Mouse (Mus musculus): ENCODE measurements around the gene Ifi27.
"Not testable (repeated sequence)": the region's sequence is repeated elsewhere in the genome, so short reads cannot be mapped to it uniquely, and the experiment has no call there.

Ifi27 gene

DNA sequence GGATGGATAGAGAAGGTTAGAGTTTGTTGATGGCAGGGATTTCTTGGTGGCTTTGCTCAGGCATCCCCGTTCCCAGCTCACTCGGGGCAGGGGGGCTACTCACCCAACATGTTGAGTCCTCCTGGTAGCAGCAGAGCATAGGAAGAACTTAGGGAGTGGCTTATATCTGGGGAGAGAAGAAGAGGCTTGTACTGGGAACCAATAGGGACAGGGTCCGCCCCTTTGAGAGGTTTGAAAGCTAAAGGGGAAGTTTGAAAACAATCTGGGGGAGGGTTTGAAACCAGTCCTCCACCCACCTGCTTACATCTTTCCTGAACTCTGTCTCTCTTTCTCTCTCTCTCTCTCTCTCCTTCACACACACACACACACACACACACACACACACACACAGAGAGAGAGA lies 9.5 kb downstream of the Ifi27 start, which contains the start of gene Ifi27l2a:
Ifi27l2a (minus strand) TSS at position 157 of the 400 bp plus-strand sequence.
- in situ Hi-C loops (cut with MboI; ENCODE audit: low pct_unique_long_range_greater_than_20kb in 1 of 2, low sequenced_read_pairs in 2 of 2, unreplicated experiment in 1 of 2) = no loop called here

DNA sequence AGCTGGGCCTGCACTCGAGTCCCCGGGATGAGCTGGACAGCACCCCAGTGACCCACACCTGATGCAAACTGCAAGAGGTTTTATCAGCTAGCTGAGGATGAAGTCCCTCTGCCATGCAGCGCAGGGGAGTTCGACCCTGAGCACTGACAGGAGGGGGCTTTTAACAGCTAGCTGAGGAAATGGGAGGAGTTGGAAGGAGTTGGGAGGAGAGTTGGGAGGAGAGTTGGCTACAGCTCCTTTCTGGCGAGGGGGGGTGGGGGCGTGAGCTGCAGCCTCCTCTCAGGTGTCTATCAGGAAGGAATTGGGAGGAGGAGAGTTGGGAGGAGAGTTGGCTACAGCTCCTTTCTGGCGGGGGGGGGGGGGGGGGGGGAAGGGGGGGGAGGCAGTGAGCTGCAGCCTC lies 10.2 kb downstream of the Ifi27 start:
- in situ Hi-C loops (cut with MboI; ENCODE audit: low pct_unique_long_range_greater_than_20kb in 1 of 2, low sequenced_read_pairs in 2 of 2, unreplicated experiment in 1 of 2) = not testable (repeated sequence)

DNA sequence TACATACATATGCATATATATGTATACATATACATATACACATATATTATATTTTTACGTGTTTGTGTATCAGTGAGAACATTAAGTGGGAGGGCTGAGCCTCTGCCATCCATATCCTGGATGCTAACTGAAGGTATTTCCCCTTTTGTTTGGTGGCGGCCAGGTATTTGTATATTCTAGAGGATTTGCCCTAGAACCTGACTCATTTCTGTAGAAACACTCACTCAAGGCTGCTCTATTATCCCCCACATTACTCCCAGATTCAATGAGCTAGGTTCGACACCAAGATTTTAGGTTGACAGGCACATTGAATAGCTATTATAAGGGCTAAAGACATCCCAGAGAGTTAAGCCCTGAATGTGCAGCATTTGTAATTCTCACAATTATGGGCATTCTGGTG lies 11.0 kb downstream of the Ifi27 start:
- in situ Hi-C loops (cut with MboI; ENCODE audit: low pct_unique_long_range_greater_than_20kb in 1 of 2, low sequenced_read_pairs in 2 of 2, unreplicated experiment in 1 of 2) = no loop called here

DNA sequence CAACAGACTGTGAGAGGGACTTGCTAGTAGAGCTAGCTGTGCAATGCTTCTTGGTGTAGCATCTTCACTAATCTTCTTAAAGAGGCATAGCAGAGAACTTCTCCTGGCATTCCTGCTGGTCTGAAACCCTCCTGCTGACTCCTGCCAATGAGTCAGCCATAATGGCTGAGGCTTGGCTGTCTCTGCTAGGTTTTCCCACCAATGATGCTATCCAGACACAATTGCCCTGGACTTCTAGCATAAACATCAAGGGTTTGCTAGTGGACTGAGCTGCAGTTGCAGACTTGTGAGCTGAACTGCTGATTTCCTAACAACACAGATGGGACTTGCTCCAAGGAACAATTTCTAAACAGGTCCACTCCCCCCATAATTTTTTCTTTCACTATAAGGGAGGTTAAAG lies 19.4 kb downstream of the Ifi27 start:
- in situ Hi-C loops (cut with MboI; ENCODE audit: low pct_unique_long_range_greater_than_20kb in 1 of 2, low sequenced_read_pairs in 2 of 2, unreplicated experiment in 1 of 2) = no loop called here

DNA sequence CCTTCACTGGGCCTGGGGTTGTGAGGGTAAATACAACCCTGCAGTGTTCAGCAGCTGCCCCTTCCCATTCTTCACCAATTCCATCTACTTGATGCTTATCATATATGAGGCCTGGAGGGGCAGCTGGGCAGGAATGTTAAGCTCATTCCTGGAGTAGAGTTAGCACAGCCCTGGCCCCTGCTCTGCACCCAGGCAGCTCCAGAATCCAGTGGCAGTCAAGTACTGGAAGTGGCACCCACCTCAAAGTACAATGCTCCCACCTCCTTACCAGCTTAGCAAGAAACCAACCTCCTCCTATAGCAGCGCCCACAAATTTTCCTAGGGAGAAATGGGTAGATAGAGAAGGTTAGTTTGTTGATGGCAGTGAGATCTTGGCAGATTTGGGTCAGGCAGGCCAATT lies 22.7 kb downstream of the Ifi27 start:
- in situ Hi-C loops (cut with MboI; ENCODE audit: low pct_unique_long_range_greater_than_20kb in 1 of 2, low sequenced_read_pairs in 2 of 2, unreplicated experiment in 1 of 2) = not testable (repeated sequence)

DNA sequence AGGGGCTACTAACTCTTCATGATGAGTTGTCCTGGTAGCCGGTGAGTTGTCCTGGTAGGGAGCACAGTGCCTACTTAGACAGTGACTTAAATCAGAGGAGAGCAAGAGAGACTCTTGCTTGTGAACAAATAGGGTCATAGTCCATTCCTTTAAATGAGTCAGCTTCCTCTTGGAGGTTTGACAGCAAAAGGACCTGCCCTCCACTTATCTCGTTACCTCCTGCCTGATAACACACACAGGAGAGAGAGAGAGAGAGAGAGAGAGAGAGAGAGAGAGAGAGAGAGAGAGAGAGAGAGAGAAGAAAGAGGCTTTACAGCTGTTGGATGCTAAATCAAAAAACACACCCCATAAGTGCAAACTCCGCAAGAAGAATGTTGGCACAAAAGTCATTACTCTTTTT lies 23.1 kb downstream of the Ifi27 start, which contains the start of gene Ifi27l2b:
Ifi27l2b (minus strand) TSS at position 84 of the 400 bp plus-strand sequence.
- in situ Hi-C loops (cut with MboI; ENCODE audit: low pct_unique_long_range_greater_than_20kb in 1 of 2, low sequenced_read_pairs in 2 of 2, unreplicated experiment in 1 of 2) = no loop called here

DNA sequence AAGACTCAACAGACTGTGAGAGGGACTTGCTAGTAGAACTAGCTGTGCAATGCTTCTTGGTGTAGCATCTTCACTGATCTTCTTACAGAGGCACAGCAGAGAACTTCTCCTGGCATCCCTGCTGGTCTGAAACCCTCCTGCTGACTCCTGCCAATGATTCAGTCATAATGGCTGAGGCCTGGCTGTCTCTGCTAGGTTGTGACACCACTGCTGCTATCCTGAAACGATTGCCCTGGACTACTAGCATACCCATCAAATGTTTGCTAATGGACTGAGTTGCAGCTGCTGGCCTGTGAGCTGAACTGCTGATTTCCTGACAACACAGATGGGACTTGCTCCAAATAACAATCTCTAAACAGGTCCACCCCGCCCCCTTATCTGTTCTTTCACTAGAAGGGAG lies 40.5 kb downstream of the Ifi27 start:
- in situ Hi-C loops (cut with MboI; ENCODE audit: low pct_unique_long_range_greater_than_20kb in 1 of 2, low sequenced_read_pairs in 2 of 2, unreplicated experiment in 1 of 2) = no loop called here

DNA sequence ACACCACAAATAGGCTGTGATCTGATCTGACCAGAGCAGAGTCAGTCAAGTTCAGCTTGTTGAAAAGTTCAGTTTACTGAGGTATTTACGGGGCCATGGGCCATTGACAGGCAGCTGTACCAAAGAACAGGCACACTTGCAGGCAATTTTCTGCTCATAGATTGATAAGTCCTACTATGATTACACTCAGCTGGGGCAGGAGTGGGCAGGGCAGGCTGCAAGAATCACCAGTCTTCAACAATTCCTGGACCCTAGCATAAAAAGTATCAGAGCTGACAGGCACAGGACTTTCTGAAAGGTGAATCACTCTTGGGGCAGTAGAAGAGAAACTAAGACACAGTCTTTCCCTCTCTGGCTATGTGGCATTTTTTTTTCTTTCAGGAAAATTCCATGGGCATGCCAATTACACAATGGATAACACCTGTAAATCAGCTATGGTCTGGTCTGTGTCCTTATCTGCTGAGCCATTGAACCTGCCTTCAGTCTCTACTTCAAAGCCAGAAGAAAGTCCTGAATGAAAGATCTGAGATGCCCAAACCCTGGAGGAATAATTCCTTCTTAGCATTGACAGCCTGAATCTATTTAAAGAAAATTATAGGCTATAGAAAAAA lies 42.9 kb downstream of the Ifi27 start:
- in situ Hi-C loops (cut with MboI; ENCODE audit: low pct_unique_long_range_greater_than_20kb in 1 of 2, low sequenced_read_pairs in 2 of 2, unreplicated experiment in 1 of 2) = no loop called here

DNA sequence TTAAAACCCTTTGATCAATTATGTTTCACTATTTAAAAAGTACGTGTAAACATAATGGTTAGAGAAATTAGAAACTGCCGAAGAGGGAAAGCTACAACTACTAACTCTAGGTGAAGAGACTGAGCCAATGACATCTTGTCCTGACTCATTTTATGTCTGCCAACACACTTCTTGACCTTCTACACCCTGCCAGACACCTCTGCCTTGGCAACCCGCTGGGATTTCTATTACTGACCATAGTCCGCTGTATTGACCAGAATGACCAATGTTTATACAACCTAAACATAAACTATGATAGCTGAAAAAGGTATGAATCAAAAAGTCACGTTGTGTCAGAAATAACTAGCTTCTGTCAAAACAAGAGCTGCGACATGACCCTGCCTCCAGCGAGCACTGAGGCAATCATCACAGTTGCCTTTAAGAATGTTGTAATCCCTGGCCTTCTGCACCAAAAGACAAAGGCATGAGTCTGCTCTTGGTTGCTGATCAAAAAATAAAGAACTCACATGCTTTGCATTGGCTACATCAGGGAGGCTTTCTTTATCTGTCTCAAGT lies 43.5 kb downstream of the Ifi27 start:
- in situ Hi-C loops (cut with MboI; ENCODE audit: low pct_unique_long_range_greater_than_20kb in 1 of 2, low sequenced_read_pairs in 2 of 2, unreplicated experiment in 1 of 2) = no loop called here

DNA sequence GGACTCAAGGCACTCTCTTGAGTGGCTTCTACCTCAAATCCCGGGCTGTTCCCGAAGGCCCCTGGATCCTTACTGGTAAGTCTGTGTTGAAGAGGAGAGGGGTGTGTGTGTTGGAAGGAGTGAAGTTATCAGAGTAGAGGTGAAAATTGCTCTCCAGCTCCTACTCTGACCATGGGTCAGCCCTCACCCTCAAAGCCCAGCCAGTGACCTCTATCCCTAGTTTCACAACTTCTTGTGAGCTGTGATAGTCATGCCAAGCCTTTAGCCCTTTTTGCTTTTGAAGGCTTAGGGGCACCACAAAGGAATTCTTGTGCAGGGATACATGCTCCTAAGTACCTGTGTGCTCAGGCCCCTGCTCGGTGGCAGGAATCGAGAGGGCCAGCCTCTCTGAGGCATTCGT lies 47.7 kb downstream of the Ifi27 start:
- in situ Hi-C loops (cut with MboI; ENCODE audit: low pct_unique_long_range_greater_than_20kb in 1 of 2, low sequenced_read_pairs in 2 of 2, unreplicated experiment in 1 of 2) = no loop called here

DNA sequence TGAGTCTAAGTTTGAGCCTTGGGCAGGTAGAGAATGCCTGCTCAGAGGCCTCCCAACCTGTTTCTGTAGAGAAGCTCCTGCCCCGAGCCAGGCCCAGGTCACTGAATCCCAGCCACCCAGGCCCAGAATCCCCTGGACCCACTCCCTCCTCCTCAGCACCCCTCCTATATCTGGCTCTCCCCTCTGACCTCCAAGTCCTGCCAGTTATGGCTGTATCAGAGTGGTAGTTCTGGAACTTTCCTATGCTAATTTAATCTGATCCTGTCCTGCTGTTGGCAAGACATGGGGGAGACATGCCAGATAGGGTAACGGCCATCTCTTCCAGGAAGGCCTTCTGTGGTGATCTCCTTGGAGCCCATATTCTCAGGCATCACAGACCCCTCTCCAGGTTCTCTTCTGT lies 48.8 kb downstream of the Ifi27 start:
- in situ Hi-C loops (cut with MboI; ENCODE audit: low pct_unique_long_range_greater_than_20kb in 1 of 2, low sequenced_read_pairs in 2 of 2, unreplicated experiment in 1 of 2) = no loop called here

DNA sequence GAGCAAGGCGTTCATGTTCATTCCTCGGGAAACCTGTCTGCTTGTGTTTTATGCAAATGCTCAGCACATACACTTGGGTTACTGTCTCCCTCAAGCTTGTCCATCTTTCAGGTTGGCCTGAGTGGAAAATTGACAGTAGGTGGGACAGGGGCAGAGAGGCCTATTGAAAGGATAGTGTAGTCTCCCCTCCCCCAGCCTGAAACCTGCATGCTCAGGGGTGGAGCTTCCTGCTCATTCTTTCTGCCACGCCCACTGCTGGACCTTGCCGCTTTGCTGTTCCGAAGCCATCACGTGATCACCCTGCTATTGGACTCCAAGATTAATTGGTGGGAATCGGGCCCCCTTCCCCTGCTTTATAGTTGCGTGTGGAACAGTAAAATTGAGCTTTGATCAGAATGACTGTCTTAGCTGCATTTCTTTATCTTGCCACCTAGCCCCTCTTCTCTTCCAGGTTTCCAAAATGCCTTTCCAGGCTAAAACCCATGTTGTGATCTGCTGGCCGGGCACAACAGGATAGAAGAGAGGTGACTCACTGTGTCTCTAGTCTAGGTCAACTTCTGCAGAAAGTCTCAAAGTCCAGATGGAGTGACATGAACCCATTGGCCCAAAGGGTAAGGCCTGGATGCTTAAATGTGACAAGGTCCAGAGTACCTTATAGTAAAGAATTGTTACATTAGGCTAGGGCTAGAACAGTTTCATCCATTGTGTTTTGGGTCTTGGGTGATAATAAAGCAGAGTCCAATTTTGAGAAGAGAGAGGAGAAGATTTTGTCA lies 50.4 kb downstream of the Ifi27 start:
- in situ Hi-C loops (cut with MboI; ENCODE audit: low pct_unique_long_range_greater_than_20kb in 1 of 2, low sequenced_read_pairs in 2 of 2, unreplicated experiment in 1 of 2) = not testable (repeated sequence)

DNA sequence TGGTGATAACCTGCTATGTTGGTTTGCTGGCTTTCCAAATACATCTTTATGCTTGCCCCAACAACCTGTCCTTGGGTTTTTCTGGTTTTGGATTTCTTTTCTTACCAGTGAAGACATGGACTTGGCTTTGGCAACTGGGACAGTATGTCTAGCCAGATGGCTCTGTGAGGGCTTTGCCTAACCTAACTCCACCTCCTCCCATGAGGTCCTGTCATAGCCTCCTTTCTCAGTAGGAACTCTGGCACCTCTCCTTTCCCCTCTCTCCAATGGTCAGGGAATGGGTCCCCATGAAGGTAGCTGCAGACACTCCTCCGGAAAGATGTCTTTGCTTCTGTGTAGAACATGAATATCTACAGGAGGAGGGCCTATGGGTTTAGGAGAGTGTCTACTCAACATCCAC lies 52.7 kb downstream of the Ifi27 start:
- in situ Hi-C loops (cut with MboI; ENCODE audit: low pct_unique_long_range_greater_than_20kb in 1 of 2, low sequenced_read_pairs in 2 of 2, unreplicated experiment in 1 of 2) = no loop called here

DNA sequence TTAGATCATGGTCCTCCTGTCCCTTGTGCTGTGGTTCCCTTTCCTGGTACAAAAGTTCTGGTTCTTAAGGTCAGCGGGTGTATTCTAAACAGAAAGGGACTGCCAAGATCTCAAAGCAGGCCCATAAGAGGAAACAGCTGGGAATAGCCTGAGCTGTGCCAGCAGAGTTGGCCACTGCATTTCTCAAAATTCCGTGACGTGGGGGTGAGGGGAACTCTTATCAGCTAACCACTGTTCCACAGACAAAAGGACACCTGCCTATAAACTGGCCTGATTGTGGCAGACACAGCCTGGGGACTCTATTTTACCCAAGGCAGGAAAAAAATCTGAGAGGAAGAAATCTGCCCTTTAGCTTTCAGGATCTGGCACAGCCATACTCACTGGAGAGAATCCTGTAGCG lies 53.3 kb downstream of the Ifi27 start:
- in situ Hi-C loops (cut with MboI; ENCODE audit: low pct_unique_long_range_greater_than_20kb in 1 of 2, low sequenced_read_pairs in 2 of 2, unreplicated experiment in 1 of 2) = no loop called here

DNA sequence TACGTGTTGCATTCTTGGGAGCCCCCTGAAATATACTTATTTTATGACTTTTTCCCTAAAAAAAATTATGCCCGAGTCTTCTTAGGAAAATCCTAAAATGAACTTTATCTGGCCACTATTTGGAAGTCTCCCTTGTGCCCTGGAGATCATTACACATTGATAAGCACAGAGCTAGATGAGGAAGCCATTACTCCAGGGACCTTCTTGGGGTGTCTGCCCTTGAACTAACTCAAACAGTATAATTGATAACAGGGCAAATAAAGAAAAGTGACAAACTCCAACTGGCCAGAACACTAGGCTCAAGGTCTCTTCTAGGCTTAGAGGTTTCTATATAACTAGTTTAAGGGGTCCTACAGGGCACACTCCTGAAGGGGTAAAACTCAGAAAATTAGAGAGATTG lies 53.7 kb downstream of the Ifi27 start:
- in situ Hi-C loops (cut with MboI; ENCODE audit: low pct_unique_long_range_greater_than_20kb in 1 of 2, low sequenced_read_pairs in 2 of 2, unreplicated experiment in 1 of 2) = no loop called here

Data from mouse embryonic stem cell (cell line).